Mouse (Mus musculus): ENCODE data around the gene Tfip11.

The Tfip11 gene

GRCm38 (mm10) chr5:112325546-112326445 is at the start of gene Tfip11:
TSS of gene Tfip11 (plus strand) at chr5:112326358.
- in situ Hi-C loops (cut with MseI, MboI): no loop called here

DNA sequence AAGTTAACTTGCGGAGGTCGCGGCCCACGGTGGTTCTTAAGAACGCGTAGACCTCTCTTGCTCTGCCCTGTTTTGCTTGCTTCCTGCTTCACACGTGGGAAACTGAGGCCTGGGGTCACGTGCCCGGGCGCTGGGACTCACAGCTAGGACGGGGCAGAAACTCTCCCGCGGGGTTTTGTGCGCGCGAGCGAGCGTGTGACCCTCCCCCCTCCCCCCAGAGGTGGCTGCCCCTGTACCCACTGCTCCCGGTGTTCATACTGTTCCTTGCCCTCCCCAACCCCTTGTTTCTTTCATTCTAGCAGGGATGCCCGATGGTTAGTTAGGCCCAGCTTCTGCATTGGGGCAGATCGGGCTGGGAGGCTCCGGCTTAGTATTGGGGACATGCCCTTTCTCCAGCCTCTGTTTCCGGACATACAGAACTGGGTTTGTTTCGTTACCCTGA is 49.2 kb upstream of the Tfip11 start:
- in situ Hi-C loops (cut with MseI, MboI): no loop called here

GRCm38 (mm10) chr5:112277906-112278470 is 48.2 kb upstream of the Tfip11 start:
- in situ Hi-C loops (cut with MseI, MboI): no loop called here

DNA sequence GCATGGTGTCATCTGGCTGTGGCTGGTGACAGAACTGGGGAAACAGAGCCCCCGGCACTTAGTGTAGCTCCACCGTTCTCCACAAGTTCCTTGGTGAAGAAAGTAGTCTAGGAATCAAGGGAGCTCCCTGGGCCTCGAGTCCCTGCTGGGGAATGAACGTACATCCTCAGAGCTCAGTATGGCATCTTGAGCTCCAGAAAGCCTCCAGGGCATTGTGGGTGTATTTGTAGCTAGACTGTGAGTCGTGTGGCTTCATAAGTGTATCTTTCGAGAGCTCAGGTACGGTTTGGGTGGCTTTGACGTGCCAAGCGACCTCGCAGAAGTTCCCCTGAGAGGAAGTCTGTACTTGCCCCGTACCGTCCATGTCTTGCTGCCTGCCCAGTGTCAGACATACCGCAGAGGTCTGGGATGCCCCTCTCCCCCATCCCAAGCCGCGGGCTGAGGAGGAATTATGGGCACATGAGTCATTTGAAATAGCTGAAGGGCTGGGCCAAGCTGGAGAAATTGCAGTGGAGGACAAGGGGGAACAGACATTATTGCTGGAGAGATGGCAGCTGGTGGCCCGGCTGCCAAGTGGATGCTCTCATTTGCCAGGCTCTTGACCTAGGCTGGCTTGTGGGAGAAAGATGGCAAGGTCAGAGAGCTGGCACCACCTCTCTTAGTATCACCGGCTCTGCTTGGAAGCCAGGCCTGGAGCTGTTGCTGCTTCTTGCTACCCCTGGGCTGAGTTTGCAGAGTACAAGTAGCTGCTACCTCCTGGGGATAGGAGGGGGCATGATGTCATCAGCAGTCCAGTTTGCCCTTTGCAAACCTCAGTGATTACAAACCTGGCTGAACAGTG is 46.8 kb upstream of the Tfip11 start:
- in situ Hi-C loops (cut with MseI, MboI): no loop called here

- in situ Hi-C loops (cut with MseI, MboI): no loop called here
These were observed 46.0 kb upstream of the Tfip11 start for GRCm38 (mm10) chr5:112280151-112280550.

DNA sequence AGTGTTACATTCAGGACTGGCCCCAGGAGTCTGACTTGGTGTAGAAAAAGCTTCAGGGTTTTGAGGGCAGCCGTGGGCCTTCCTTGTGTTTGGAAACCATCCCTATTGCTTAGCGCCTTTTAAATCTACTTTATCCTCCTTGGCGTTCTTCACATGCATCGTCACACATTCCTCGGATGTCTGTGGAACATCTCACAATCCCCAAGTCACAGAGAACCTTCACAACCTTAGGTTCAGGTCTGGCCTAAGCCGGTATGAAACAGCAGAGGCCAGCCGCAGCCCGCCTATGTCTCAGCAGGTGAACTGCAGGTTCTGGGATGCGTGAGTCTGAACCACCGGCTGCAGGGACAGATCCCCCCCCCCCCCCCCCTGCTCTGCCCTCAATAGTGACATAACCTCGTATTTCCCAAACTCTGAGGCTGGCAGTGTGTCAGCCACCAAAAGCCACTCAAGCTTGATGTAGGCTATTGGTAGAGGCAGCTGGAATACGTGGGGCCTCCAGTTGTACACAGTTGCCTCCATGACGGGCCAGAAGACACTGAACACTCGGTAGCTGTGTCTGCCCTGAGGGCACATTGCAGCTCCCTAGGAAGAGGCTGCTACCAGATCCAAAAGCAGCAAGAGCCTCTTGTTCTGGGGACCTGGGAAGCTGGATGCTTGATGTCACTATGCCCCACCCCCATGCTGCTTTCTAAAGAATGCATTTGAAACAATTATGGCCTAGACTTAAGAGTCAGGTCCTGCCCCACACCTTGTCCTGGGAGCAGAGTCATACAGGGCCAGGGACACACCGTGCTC is 45.1 kb upstream of the Tfip11 start:
- in situ Hi-C loops (cut with MseI, MboI): no loop called here

GRCm38 (mm10) chr5:112281676-112282075 is 44.5 kb upstream of the Tfip11 start:
- in situ Hi-C loops (cut with MseI, MboI): no loop called here

DNA sequence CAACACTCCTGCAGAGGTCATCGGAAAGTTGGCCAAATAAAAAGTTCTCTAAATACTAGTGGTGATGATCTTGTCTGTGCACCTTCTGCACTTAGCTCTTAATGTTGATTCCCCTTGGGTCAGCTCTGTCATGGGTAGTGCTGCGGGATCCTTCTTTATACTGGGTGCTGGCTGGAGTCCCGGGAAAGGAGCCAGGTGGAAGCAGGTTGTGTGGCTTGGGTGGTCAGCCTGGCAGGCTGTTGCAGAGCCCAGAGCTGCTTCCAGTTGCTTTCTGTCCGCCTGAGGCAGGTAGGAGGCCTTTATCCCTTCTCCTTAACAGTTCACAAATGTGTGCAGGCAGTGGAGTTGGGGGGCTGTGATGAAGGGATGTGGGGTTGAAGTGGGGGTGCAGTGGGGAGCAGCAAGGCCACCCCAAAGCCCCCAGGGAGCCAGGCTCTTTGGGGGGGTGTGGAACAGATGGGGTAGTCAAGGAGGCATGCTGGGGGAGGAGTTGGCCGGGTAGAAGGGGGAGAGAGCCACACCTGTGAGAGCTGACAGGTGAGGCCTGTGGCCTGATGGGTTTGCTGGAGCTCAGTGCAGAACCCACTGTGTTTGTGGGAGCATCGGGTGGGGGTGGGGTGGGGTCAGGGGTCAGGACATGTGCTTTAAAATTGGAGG is 43.9 kb upstream of the Tfip11 start:
- in situ Hi-C loops (cut with MseI, MboI): no loop called here

- in situ Hi-C loops (cut with MseI, MboI): no loop called here
These were observed 43.2 kb upstream of the Tfip11 start for GRCm38 (mm10) chr5:112282780-112283482.

DNA sequence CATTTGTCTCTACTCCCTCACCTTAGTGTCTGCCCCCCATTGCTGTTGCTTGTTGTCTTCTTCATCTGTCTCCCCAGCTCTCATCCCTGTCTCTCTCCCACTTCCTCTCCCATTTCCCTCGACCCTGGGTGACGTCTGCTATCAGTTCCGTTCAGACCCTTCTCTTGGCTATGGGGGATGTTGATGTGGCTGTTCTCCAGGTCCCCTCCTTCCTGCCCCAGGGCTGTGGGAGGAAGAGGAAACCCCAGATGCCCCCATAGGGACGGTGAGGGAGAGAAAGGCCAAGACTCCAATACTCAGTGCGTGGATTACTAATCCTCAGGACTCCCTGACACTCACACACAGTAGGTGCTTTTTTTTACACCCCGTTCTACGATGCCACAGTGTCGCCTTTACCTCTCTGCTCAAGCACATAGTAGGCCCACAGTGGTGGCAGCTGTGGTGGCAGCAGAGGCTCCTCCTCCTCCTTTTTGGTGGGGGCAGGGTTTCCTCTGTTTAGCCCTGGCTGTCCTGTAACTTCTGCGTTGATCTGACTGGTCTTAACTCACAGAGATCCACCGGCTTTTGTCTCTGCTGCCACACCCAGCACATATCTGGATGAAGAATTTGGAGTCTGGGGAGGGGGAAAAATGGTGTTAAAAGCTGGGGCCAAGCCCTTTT is 42.5 kb upstream of the Tfip11 start:
- in situ Hi-C loops (cut with MseI, MboI): no loop called here

GRCm38 (mm10) chr5:112284203-112284582 is 42.0 kb upstream of the Tfip11 start:
- in situ Hi-C loops (cut with MseI, MboI): no loop called here

- in situ Hi-C loops (cut with MseI, MboI): no loop called here
These were observed 40.5 kb upstream of the Tfip11 start for GRCm38 (mm10) chr5:112285548-112286085.

DNA sequence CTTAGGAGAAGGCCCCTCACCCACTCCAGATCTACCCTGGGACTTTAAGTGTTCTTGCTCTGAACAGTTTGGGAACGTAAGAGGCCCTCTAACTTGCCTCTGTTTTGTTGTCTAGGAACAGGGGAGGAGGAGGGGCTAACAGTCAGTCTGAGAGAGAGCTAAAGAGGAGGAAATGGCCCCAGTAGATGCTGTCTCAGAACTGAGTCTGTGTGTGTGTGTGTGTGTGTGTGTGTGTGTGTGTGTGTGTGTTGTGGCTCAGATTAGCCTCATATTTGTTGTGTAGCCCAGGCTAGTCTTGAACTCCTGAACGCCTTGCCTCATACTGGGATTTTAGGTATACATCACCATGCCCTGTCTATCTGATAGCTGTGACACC is 39.6 kb upstream of the Tfip11 start:
- in situ Hi-C loops (cut with MseI, MboI): no loop called here

- in situ Hi-C loops (cut with MseI, MboI): no loop called here
These were observed 39.0 kb upstream of the Tfip11 start for GRCm38 (mm10) chr5:112286984-112287641.

- in situ Hi-C loops (cut with MseI, MboI): no loop called here
These were observed 38.5 kb upstream of the Tfip11 start for GRCm38 (mm10) chr5:112287652-112288051.

- in situ Hi-C loops (cut with MseI, MboI): no loop called here
These were observed 37.7 kb upstream of the Tfip11 start for GRCm38 (mm10) chr5:112288193-112289141.

DNA sequence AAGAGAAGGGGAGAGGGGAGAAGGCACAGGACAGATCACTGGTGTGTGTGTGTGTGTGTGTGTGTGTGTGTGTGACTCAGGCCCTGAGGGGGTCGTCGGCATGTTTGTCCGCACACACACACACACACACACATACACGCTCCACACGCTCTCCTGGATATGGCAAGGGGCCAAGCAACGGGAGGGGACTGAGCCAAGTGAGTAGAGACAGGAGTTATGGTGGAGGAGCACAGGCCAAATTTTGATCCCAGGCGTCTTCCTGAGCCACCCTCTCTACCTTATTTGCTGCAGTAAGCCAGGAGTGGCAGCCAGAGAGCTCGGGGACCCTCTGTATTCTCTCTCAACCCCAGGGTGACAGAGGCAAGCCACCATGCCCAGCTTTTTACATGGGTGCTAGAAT is 36.9 kb upstream of the Tfip11 start:
- in situ Hi-C loops (cut with MseI, MboI): no loop called here
